Mouse (Mus musculus) heart, embryonic 12.5 days (tissue): ENCODE results near the gene B3galt6. TPM values are rescaled to one million over a fixed set of nuclear protein-coding genes. Genes with fewer than 3 reads are reported as not detected.

Experiments
- ATAC-seq: fragments of 200-750 bp; cut with Nextera tagmentation; 2 replicates; pipeline ENCODE4 v1.8.0; 2017; ENCODE audit warnings: moderate TSS enrichment, moderate library complexity; ENCODE audit not compliant: insufficient number of reproducible peaks, low FRiP score
- H3K27ac ChIP-seq: fragments of 300-500 bp; sonication (generic); 2 replicates; pipeline ENCODE4 v1.5.1; 2016; ENCODE audit warnings: mild to moderate bottlenecking, moderate library complexity; ENCODE audit not compliant: poor library complexity, severe bottlenecking
- H3K27me3 ChIP-seq: fragments of 300-500 bp; sonication (generic); replicated peaks from 2 replicates; pipeline ENCODE4 v1.6.1; 2016; ENCODE audit warnings: mild to moderate bottlenecking, moderate library complexity
- H3K36me3 ChIP-seq: fragments of 300-500 bp; sonication (generic); 2 replicates; pipeline ENCODE4 v1.6.1; 2016; ENCODE audit warnings: mild to moderate bottlenecking, moderate library complexity
- H3K4me1 ChIP-seq: fragments of 300-500 bp; sonication (generic); replicated peaks from 2 replicates; pipeline ENCODE4 v1.6.1; 2016; ENCODE audit warnings: mild to moderate bottlenecking
- H3K4me2 ChIP-seq: fragments of 300-500 bp; sonication (generic); 2 replicates; pipeline ENCODE4 v1.6.1; 2016; ENCODE audit warnings: mild to moderate bottlenecking, moderate library complexity
- H3K4me3 ChIP-seq: fragments of 300-500 bp; sonication (generic); 2 replicates; pipeline ENCODE4 v1.5.1; 2016; ENCODE audit warnings: mild to moderate bottlenecking
- H3K9ac ChIP-seq: fragments of 300-500 bp; sonication (generic); 2 replicates; pipeline ENCODE4 v1.6.1; 2016; ENCODE audit warnings: mild to moderate bottlenecking, moderate library complexity
- H3K9me3 ChIP-seq: fragments of 300-500 bp; sonication (generic); replicated peaks from 2 replicates; pipeline ENCODE4 v1.6.1; 2016; ENCODE audit warnings: mild to moderate bottlenecking, moderate library complexity
- WGBS: fragments of 180-500 bp; shearing (Covaris S2); methylation state at CpG from one replicate; pipeline ENCODE4 v1.1.7; 2016; 5-methylcytosine and 5-hydroxymethylcytosine counted together
- polyA plus RNA-seq: library from polyadenylated mRNA; unstranded; fragments of >200 nt; fragmentation: Nextera tagmentation; extraction: Ambion mirVana; gene quantifications from 2 replicates; pipeline ENCODE4 v1.2.1, GENCODE M21; 2016

B3galt6 gene
- polyA plus RNA-seq = 10.3 and 11.0 TPM in 2 replicates

- peak within 1 kb of the TSS; percentile 82 for H3K4me3 ChIP-seq
- H3K4me1 ChIP-seq = peaks cover 28% of the 10 kb centered on the region
- H3K27ac ChIP-seq = peak within 1 kb of the TSS; percentile 93
- H3K4me2 ChIP-seq = peak within 1 kb of the TSS; percentile 97
- ATAC-seq = peak; percentile 89
- peak within 1 kb of the TSS; percentile 83 for H3K9ac ChIP-seq
- under 1% methylated on average over 96 of the region's 99 CpGs for WGBS
- H3K36me3 ChIP-seq = peaks cover 26% of the 10 kb centered on the region
- no peaks in the 10 kb centered on the region for H3K27me3 ChIP-seq
- H3K9me3 ChIP-seq = no peaks in the 10 kb centered on the region
Observed at GRCm38 (mm10) chr4:155992241-155992905, at the start of gene B3galt6, which contains the start of gene Sdf4. TSS of gene B3galt6 (minus strand) at chr4:155992649. TSS of gene Sdf4 (plus strand) at chr4:155992872.

DNA sequence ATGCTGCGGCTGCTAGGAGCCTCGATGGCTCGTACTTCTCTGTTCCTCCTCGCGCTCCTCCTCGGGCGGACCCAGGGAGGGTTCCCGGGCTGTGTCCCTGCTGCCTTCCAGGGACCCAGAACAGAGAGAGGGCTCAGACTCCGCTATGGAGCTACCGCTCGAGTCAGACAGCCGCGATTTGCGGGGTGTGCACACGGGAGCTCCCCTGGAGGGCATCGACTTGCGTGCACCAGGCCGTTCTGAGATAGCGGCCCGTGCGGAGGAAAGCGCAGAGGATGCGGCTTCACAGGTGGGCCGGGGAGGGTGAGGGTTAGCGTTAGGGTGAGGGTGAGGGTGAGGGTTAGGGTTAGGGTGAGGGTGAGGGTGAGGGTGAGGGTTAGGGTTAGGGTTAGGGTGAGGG lies 42.5 kb upstream of the B3galt6 start:
- Histone ChIP-seq H3K9me3 (no peaks in the 10 kb centered on the region), H3K9ac (peak overlapping the region; percentile 48; the same call in 1 of the 2 replicates), H3K4me3 (peak overlapping the region; percentile 35), H3K27ac (no peak overlapping the region), H3K4me2 (peak overlapping the region; percentile 56), H3K36me3 (no peaks in the 10 kb centered on the region), H3K27me3 (peaks cover 28% of the 10 kb centered on the region), H3K4me1 (peaks cover 35% of the 10 kb centered on the region)
- WGBS = 5% methylated on average over 25 of the region's 25 CpGs
- no peak for ATAC-seq

- Histone ChIP-seq H3K9me3 (no peaks in the 10 kb centered on the region), H3K27ac (no peak overlapping the region), H3K4me3 (no peak overlapping the region), H3K36me3 (peaks cover 3% of the 10 kb centered on the region), H3K4me1 (peaks cover 35% of the 10 kb centered on the region), H3K4me2 (peak overlapping the region; percentile 56), H3K9ac (no peak overlapping the region), H3K27me3 (peaks cover 28% of the 10 kb centered on the region)
- ATAC-seq = no peak
- 73% methylated on average over 4 of the region's 4 CpGs for WGBS
Observed at GRCm38 (mm10) chr4:156034301-156034700, 41.9 kb upstream of the B3galt6 start.

DNA sequence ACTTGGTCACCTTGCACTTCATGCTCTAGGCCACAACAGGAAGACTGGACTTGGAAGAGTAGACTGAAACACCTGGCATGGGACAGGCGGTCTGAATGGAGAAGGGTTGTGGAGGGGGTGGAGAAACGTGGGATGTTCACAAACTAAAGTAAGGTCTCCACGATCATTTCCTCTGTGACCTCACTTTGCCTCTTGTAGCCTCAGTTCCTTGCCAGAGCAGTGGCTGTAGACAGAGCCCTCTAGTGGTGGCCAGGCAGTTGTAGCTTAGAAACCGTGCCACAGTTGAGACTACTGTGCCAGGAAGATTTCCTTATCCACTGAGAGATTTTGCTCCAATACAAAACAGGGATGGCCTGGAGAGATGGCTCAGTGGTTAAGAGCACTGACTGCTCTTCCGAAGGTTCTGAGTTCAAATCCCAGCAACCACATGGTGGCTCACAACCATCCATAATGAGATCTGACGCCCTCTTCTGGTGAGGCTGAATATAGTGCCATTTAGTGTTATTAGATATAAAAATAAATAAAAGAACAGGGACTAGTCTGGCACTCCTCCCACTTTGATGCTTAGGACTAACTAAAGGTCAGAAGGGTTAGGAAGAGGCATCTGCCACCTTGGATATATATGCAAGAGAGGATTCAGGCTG lies 41.1 kb upstream of the B3galt6 start:
- Histone ChIP-seq H3K4me1 (peaks cover 35% of the 10 kb centered on the region), H3K4me3 (no peak overlapping the region), H3K4me2 (no peak overlapping the region), H3K27me3 (peaks cover 28% of the 10 kb centered on the region), H3K9me3 (no peaks in the 10 kb centered on the region), H3K36me3 (peaks cover 7% of the 10 kb centered on the region), H3K27ac (no peak overlapping the region), H3K9ac (no peak overlapping the region)
- no peak for ATAC-seq
- WGBS = 53% methylated on average over 6 of the region's 6 CpGs

- no peak for ATAC-seq
- no peak overlapping the region for H3K4me2 ChIP-seq
- H3K36me3 ChIP-seq = peaks cover 13% of the 10 kb centered on the region
- no peak overlapping the region for H3K27ac ChIP-seq
- H3K4me3 ChIP-seq = no peak overlapping the region
- H3K9me3 ChIP-seq = no peaks in the 10 kb centered on the region
- H3K4me1 ChIP-seq = peaks cover 35% of the 10 kb centered on the region
- H3K9ac ChIP-seq = no peak overlapping the region
- 80% methylated on average over 4 of the region's 4 CpGs for WGBS
- H3K27me3 ChIP-seq = peaks cover 28% of the 10 kb centered on the region
Observed at GRCm38 (mm10) chr4:156032856-156033255, 40.4 kb upstream of the B3galt6 start.

DNA sequence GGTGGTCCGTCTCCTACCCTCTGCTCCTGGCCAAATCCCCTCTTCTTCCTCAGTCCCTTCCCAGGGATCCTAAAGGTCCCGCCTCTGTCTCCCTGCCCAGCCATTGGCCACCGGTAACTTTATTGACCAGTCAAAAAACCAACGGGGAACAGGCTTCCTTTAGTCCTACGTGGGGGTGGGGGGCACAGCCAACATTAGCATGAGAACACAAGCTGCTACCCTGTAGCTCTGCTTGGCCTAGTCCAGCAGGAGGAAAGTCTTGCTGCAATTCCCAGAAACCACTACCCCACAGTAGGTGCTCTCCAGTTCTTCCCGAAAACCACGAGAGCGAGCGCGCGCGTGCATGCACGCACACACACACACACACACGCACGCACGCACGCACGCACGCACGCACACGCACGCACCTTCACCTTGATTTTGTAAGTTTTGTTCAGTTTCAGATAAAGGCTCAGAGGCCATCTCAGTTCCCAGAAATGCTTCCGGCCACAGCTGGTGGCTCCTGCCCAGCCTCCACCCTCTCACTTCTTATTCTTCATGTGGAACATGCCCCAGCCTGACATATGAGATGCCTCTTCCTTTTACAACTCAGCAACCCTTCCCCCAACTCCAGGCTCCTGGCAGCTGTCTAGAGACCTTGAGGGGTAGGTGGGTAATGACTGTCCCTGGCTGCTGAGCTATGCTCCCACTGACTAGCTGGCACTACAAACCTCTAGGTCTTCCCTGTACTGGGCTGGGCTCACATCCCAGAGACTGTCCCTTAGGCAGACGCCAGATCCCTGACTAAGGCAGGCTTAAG lies 39.3 kb upstream of the B3galt6 start:
- H3K36me3 ChIP-seq = peaks cover 24% of the 10 kb centered on the region
- 2% methylated on average over 24 of the region's 24 CpGs for WGBS
- peaks cover 28% of the 10 kb centered on the region for H3K27me3 ChIP-seq
- peaks cover 35% of the 10 kb centered on the region for H3K4me1 ChIP-seq
- H3K4me3 ChIP-seq = peak overlapping the region; percentile 67
- H3K9me3 ChIP-seq = no peaks in the 10 kb centered on the region
- peak overlapping the region; percentile 79 for H3K9ac ChIP-seq
- peak overlapping the region; percentile 77 for H3K4me2 ChIP-seq
- ATAC-seq = peak; percentile 84
- peak overlapping the region; percentile 96 for H3K27ac ChIP-seq

DNA sequence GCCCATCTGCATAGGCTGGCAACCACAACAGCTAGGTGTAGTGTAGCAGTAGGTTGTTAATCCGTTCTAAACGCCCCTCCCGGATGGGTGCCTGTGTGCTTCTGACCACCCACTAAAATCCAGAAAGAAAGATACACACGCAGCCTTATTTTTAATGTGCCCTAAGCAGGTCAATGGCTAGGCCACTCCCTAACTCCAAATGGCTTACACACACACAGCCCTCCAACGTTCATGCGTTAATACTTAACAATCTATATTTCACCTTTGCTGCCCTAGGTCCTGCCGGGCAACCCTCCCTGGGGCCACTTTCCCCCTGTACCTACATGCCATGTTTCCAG lies 38.8 kb upstream of the B3galt6 start:
- Histone ChIP-seq H3K9me3 (no peaks in the 10 kb centered on the region), H3K27ac (peak overlapping the region; percentile 96), H3K4me2 (peak overlapping the region; percentile 77), H3K36me3 (peaks cover 24% of the 10 kb centered on the region), H3K9ac (peak overlapping the region; percentile 79), H3K4me3 (peak overlapping the region; percentile 67), H3K27me3 (peaks cover 24% of the 10 kb centered on the region), H3K4me1 (peaks cover 39% of the 10 kb centered on the region)
- ATAC-seq = 0 out of 2 replicates have a peak, but pooled peaks have one; percentile 17
- WGBS = 14% methylated on average over 7 of the region's 7 CpGs

- no peaks in the 10 kb centered on the region for H3K9me3 ChIP-seq
- H3K27me3 ChIP-seq = peaks cover 18% of the 10 kb centered on the region
- H3K9ac ChIP-seq = peak overlapping the region; percentile 79
- H3K4me2 ChIP-seq = peak overlapping the region; percentile 77
- H3K4me1 ChIP-seq = peaks cover 43% of the 10 kb centered on the region
- H3K36me3 ChIP-seq = peaks cover 24% of the 10 kb centered on the region
- peak overlapping the region; percentile 96; the same call in 1 of the 2 replicates for H3K27ac ChIP-seq
- WGBS = 46% methylated on average over 9 of the region's 9 CpGs
- ATAC-seq = 0 out of 2 replicates have a peak, but pooled peaks have one; percentile 20
- peak overlapping the region; percentile 67 for H3K4me3 ChIP-seq
Observed at GRCm38 (mm10) chr4:156030651-156031118, 38.2 kb upstream of the B3galt6 start.

- Histone ChIP-seq H3K9me3 (no peaks in the 10 kb centered on the region), H3K4me1 (peaks cover 35% of the 10 kb centered on the region), H3K27ac (no peak overlapping the region), H3K9ac (no peak overlapping the region), H3K36me3 (peaks cover 29% of the 10 kb centered on the region), H3K4me2 (no peak overlapping the region), H3K4me3 (no peak overlapping the region), H3K27me3 (no peaks in the 10 kb centered on the region)
- no peak for ATAC-seq
- 88% methylated on average over 7 of the region's 7 CpGs for WGBS
Observed at GRCm38 (mm10) chr4:156028580-156028979, 36.1 kb upstream of the B3galt6 start.

GRCm38 (mm10) chr4:156026013-156026412 lies 33.6 kb upstream of the B3galt6 start, which contains the start of gene Tnfrsf18:
TSS of gene Tnfrsf18 (plus strand) at chr4:156026164.
- H3K27me3 ChIP-seq = no peaks in the 10 kb centered on the region
- no peak within 1 kb of the TSS for H3K4me3 ChIP-seq
- H3K36me3 ChIP-seq = peaks cover 39% of the 10 kb centered on the region
- H3K4me2 ChIP-seq = no peak within 1 kb of the TSS
- 27% methylated on average over 4 of the region's 4 CpGs for WGBS
- ATAC-seq = peak; percentile 39; the same call in 1 of the 2 replicates
- no peaks in the 10 kb centered on the region for H3K9me3 ChIP-seq
- H3K4me1 ChIP-seq = peaks cover 33% of the 10 kb centered on the region
- peak within 1 kb of the TSS; percentile 17; the same call in 1 of the 2 replicates for H3K27ac ChIP-seq
- H3K9ac ChIP-seq = peak within 1 kb of the TSS; percentile 14; the same call in 1 of the 2 replicates
